Mouse (Mus musculus): ENCODE measurements around the gene Paqr9. TPM values are rescaled to one million over a fixed set of nuclear protein-coding genes. Genes with fewer than 3 reads are reported as not detected.

Gene Paqr9
- polyA plus RNA-seq, 1 experiment = 0.30 TPM

DNA sequence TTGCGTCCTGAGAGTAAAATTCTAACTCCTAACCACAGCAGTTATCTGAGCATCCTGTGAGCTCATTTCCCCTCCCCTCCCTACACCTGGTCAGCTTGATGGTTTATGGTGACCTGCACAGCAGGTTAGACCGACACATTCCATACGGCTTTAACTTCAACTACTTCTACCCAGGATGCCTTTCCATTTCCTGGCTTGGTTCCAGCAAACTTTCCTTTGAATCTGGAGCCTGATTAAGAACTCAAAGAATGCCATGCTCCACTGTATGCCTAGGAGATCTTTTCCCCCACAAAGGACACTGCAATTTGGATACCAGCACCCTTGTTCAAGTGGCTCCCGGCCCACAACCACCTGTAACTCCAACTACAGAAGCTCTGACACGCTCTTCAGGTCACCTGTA lies 38.9 kb upstream of the Paqr9 start:
- no peak for TF ChIP-seq CTCF (IDR thresholded peaks at IDR 0.05; ENCODE audit: low read depth, low read length)
- no peak for TF ChIP-seq EP300 (IDR thresholded peaks at IDR 0.05; ENCODE audit: insufficient read depth, low read depth, low read length)
- TF ChIP-seq POLR2A (IDR thresholded peaks at IDR 0.05; ENCODE audit: insufficient read depth, low read length) = no peak

DNA sequence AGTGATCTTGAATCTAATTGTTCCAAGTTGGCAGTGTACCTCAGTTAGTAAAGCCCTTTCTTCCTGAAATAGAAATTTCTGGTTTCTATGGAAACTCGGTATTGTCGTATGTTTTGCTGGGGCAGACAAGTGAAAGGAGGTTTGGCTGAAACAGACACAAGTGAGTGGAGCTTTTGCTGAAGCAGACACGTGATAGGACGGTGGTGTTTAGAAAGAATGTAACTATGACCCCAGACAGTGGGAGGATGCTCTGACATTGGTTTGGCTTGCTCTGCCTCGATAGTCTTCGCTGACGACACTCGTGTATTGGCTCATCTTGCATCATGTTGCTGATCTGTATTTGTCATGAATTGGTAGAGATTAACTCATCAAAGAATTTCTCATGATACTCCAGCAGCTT lies 38.4 kb upstream of the Paqr9 start:
- TF ChIP-seq CTCF (IDR thresholded peaks at IDR 0.05; ENCODE audit: low read depth, low read length) (no peak), POLR2A (IDR thresholded peaks at IDR 0.05; ENCODE audit: insufficient read depth, low read length) (no peak), EP300 (IDR thresholded peaks at IDR 0.05; ENCODE audit: insufficient read depth, low read depth, low read length) (no peak)
- H3K4me1 ChIP-seq (ENCODE audit: control insufficient read depth, insufficient read depth, low read length) = peaks cover 3% of the 10 kb centered on the region
- H3K9me3 ChIP-seq (replicated peaks; ENCODE audit: control insufficient read depth, insufficient read depth, low read length, poor library complexity, severe bottlenecking) = no peaks in the 10 kb centered on the region
- no peaks in the 10 kb centered on the region for H3K36me3 ChIP-seq (ENCODE audit: control insufficient read depth, insufficient read depth, low read length, poor library complexity, severe bottlenecking)
- H3K27me3 ChIP-seq (ENCODE audit: control insufficient read depth, insufficient read depth, low read length, poor library complexity, severe bottlenecking) = no peaks in the 10 kb centered on the region
- H3K4me3 ChIP-seq (ENCODE audit: low read depth, low read length) = no peak overlapping the region; the same call in 1 of the 2 replicates
- peak overlapping the region; percentile 53 for H3K9ac ChIP-seq (ENCODE audit: low read depth, poor library complexity, severe bottlenecking)
- H3K27ac ChIP-seq (ENCODE audit: insufficient read depth, low read length) = peak overlapping the region; percentile 79

More for the DNA sequence above, 38.9 kb upstream of the Paqr9 start:
- Histone ChIP-seq H3K27ac (ENCODE audit: insufficient read depth, low read length) (no peak overlapping the region), H3K36me3 (ENCODE audit: control insufficient read depth, insufficient read depth, low read length, poor library complexity, severe bottlenecking) (no peaks in the 10 kb centered on the region), H3K4me1 (ENCODE audit: control insufficient read depth, insufficient read depth, low read length) (peaks cover 3% of the 10 kb centered on the region), H3K9me3 (replicated peaks; ENCODE audit: control insufficient read depth, insufficient read depth, low read length, poor library complexity, severe bottlenecking) (no peaks in the 10 kb centered on the region), H3K9ac (ENCODE audit: low read depth, poor library complexity, severe bottlenecking) (no peak overlapping the region), H3K27me3 (ENCODE audit: control insufficient read depth, insufficient read depth, low read length, poor library complexity, severe bottlenecking) (no peaks in the 10 kb centered on the region), H3K4me3 (ENCODE audit: low read depth, low read length) (no peak overlapping the region)

DNA sequence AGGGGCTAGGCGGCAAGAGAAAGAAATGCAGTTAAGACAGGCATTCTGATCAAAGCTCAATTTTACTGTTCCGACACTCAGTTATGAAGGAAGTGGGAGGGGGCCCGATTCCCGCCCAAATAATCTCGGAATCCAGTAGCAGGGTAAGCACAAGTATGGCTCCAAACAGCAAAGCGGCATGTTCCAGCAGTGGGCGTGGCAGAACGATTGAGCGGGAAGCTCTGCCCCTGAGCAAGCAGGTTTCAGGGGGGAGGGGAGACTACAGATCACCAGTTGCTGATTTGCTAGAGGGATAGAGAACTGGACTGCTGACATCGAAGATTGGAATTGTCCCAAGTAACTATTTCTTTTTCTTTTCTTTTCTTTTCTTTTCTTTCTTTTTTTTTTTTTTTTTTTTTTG lies 37.9 kb upstream of the Paqr9 start:
- peaks cover 3% of the 10 kb centered on the region for H3K4me1 ChIP-seq (ENCODE audit: control insufficient read depth, insufficient read depth, low read length)
- peak overlapping the region; percentile 53 for H3K9ac ChIP-seq (ENCODE audit: low read depth, poor library complexity, severe bottlenecking)
- no peaks in the 10 kb centered on the region for H3K27me3 ChIP-seq (ENCODE audit: control insufficient read depth, insufficient read depth, low read length, poor library complexity, severe bottlenecking)
- H3K27ac ChIP-seq (ENCODE audit: insufficient read depth, low read length) = peak overlapping the region; percentile 79
- TF ChIP-seq EP300 (IDR thresholded peaks at IDR 0.05; ENCODE audit: insufficient read depth, low read depth, low read length) = peak; percentile 94
- TF ChIP-seq CTCF (IDR thresholded peaks at IDR 0.05; ENCODE audit: low read depth, low read length) = no peak
- no peak for TF ChIP-seq POLR2A (IDR thresholded peaks at IDR 0.05; ENCODE audit: insufficient read depth, low read length)
- H3K4me3 ChIP-seq (ENCODE audit: low read depth, low read length) = no peak overlapping the region
- H3K9me3 ChIP-seq (replicated peaks; ENCODE audit: control insufficient read depth, insufficient read depth, low read length, poor library complexity, severe bottlenecking) = no peaks in the 10 kb centered on the region
- H3K36me3 ChIP-seq (ENCODE audit: control insufficient read depth, insufficient read depth, low read length, poor library complexity, severe bottlenecking) = no peaks in the 10 kb centered on the region

DNA sequence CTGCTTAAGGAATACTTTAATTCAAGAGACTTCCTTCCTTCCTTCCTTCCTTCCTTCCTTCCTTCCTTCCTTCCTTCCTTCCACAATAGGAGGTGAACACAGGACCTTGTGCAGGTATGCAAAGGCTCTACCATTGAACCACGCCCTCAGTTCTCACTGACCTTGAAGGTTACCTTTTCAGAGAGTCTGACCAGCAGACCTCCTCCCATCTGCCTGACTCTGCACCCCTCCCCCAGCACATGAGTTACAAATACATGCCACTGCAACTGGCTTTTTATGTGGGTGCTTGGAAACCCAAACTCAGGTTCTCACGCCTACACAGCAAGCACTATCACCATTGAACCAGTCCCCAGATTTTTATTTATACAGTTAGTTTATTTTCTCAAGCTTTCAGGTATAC lies 36.9 kb upstream of the Paqr9 start:
- Histone ChIP-seq H3K36me3 (ENCODE audit: control insufficient read depth, insufficient read depth, low read length, poor library complexity, severe bottlenecking) (no peaks in the 10 kb centered on the region), H3K27me3 (ENCODE audit: control insufficient read depth, insufficient read depth, low read length, poor library complexity, severe bottlenecking) (no peaks in the 10 kb centered on the region), H3K9me3 (replicated peaks; ENCODE audit: control insufficient read depth, insufficient read depth, low read length, poor library complexity, severe bottlenecking) (no peaks in the 10 kb centered on the region), H3K27ac (ENCODE audit: insufficient read depth, low read length) (peak overlapping the region; percentile 89; the same call in 1 of the 2 replicates), H3K9ac (ENCODE audit: low read depth, poor library complexity, severe bottlenecking) (no peak overlapping the region), H3K4me1 (ENCODE audit: control insufficient read depth, insufficient read depth, low read length) (peaks cover 3% of the 10 kb centered on the region), H3K4me3 (ENCODE audit: low read depth, low read length) (no peak overlapping the region)
- TF ChIP-seq POLR2A (IDR thresholded peaks at IDR 0.05; ENCODE audit: insufficient read depth, low read length) = no peak
- peak; percentile 97 for TF ChIP-seq EP300 (IDR thresholded peaks at IDR 0.05; ENCODE audit: insufficient read depth, low read depth, low read length)
- no peak for TF ChIP-seq CTCF (IDR thresholded peaks at IDR 0.05; ENCODE audit: low read depth, low read length)

DNA sequence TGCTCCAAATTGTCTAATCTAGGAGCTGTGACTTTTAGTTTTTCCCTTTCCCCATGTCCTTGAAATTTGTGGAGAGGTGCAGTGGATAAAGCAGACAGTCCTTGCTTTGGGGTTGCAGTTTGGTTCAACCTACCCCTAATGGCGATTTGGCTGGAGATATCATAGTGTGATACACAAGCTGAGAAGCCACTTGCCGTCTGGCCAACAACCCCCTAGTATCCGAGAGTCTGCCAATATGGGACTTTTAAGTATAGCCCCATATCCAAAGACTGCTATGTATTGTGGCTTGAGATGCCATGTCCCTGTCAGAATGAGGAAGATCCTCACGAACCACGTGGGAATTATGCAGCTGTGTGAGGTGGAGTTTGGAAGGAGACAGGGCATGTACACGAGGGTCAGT lies 34.1 kb upstream of the Paqr9 start:
- TF ChIP-seq CTCF (IDR thresholded peaks at IDR 0.05; ENCODE audit: low read depth, low read length) = no peak
- no peaks in the 10 kb centered on the region for H3K9me3 ChIP-seq (replicated peaks; ENCODE audit: control insufficient read depth, insufficient read depth, low read length, poor library complexity, severe bottlenecking)
- H3K9ac ChIP-seq (ENCODE audit: low read depth, poor library complexity, severe bottlenecking) = no peak overlapping the region
- H3K36me3 ChIP-seq (ENCODE audit: control insufficient read depth, insufficient read depth, low read length, poor library complexity, severe bottlenecking) = no peaks in the 10 kb centered on the region
- H3K27ac ChIP-seq (ENCODE audit: insufficient read depth, low read length) = no peak overlapping the region
- H3K4me3 ChIP-seq (ENCODE audit: low read depth, low read length) = no peak overlapping the region
- H3K4me1 ChIP-seq (ENCODE audit: control insufficient read depth, insufficient read depth, low read length) = peaks cover 3% of the 10 kb centered on the region
- no peaks in the 10 kb centered on the region for H3K27me3 ChIP-seq (ENCODE audit: control insufficient read depth, insufficient read depth, low read length, poor library complexity, severe bottlenecking)

DNA sequence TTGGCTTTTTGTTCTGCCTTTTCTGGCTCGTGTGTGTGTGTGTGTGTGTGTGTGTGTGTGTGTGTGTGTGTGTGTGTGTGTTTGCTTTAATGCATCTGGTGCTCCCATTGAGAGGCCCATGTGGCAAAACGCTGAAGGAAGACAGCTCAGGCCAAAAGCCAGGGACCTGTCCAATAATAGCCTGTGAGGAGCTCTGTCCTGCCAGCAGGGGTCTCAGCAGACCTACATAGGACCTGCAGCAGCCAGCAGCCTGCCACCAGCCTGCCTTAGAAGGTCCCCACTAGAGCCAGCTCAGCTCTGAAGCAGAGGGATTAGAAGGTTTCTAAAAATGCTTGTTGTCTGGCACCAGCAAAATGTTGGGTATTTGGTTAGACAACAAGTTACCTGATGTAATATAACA lies 33.5 kb upstream of the Paqr9 start:
- no peaks in the 10 kb centered on the region for H3K27me3 ChIP-seq (ENCODE audit: control insufficient read depth, insufficient read depth, low read length, poor library complexity, severe bottlenecking)
- H3K4me3 ChIP-seq (ENCODE audit: low read depth, low read length) = no peak overlapping the region
- peaks cover 3% of the 10 kb centered on the region for H3K4me1 ChIP-seq (ENCODE audit: control insufficient read depth, insufficient read depth, low read length)
- H3K9me3 ChIP-seq (replicated peaks; ENCODE audit: control insufficient read depth, insufficient read depth, low read length, poor library complexity, severe bottlenecking) = no peaks in the 10 kb centered on the region
- no peak overlapping the region for H3K27ac ChIP-seq (ENCODE audit: insufficient read depth, low read length)
- TF ChIP-seq EP300 (IDR thresholded peaks at IDR 0.05; ENCODE audit: insufficient read depth, low read depth, low read length) (no peak), POLR2A (IDR thresholded peaks at IDR 0.05; ENCODE audit: insufficient read depth, low read length) (no peak), CTCF (IDR thresholded peaks at IDR 0.05; ENCODE audit: low read depth, low read length) (peak; percentile 68)
- H3K36me3 ChIP-seq (ENCODE audit: control insufficient read depth, insufficient read depth, low read length, poor library complexity, severe bottlenecking) = no peaks in the 10 kb centered on the region
- H3K9ac ChIP-seq (ENCODE audit: low read depth, poor library complexity, severe bottlenecking) = no peak overlapping the region
